Mouse (Mus musculus) kidney, adult 11 months (tissue): ENCODE results near the gene Tcp1.
"Not testable (repeated sequence)": the region's sequence is repeated elsewhere in the genome, so short reads cannot be mapped to it uniquely, and the experiment has no call there.

Experiments used
- DNase-seq: peaks from one replicate; pipeline ENCODE4 v3.0.0; 2022

Gene Tcp1

DNA sequence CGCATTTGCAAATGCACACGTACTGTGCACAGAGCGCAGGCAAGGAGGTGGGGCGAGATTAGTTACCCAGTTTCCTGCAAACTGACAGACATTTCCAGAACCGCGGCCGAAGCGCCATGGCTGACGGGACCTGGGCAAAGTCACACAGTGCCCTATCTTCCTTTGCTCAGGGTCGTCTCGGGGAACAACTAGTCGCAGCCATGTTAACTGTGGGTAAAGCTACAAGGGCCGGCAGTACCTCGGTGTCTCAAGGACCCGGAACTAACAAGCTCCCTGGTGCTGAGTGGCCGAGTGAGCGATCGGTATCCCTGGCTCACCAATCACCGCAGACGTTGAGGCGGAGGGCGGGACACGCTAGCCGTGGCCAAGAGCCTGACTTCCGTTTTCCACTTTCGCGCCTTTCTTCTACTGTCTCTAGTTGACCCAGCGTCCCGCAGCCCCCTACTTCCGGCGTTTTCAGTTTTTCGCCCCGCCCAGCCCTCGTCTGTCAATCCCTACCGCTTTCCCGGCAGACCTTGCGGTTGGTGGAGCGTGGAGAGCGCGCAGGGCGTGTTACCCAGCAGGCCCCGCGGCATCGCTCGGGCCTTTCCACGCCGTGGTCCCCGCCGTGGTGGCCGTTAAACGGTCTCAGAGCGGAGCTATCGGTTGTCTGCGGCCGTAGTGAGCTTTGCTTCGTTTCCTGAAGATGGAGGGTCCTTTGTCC is 531 bp downstream of the Tcp1 start, which contains the start of gene Mrpl18:
Gene Mrpl18, minus strand, starts transcription at position 465 of the 703 bp plus-strand sequence.
- peak; percentile 100 for DNase-seq

DNA sequence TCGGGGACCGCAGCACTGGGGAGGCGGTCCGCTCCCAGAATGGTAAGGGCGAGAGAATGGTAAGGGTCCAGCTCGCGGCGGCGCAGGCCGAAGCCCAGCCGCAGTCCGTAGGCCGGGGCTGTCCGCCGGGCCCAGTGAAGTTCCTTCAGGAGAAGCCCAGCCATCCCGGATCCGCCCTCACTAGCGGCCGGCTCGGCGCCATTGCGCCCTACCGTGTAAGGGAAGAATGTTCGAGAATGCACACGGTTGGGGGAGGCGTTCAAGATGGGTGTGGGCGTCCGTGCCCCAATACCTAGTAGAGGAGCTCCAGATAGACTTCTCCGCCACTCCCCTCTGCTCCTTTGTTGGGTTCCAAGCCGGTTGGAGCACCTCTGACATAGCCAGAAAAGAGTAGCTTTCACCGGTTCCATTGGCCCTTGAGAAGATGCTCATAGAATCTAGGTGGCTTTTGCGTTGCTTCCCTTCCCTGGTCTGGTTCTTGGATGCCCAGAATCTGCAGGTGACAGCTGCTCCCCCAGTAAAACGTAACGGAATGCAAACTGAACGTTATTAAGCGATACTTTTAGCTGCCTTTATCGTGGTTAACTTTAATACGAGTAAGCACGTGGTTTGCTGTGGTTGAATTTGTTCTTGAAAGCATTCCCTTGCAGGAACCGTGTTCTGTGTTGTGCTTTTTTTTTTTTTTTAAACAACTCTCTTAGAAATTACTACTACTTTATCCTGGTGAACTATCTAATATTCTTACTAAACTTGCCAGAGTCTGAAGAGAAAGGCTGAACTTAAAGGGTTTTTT is 1.3 kb downstream of the Tcp1 start:
- no peak for DNase-seq

DNA sequence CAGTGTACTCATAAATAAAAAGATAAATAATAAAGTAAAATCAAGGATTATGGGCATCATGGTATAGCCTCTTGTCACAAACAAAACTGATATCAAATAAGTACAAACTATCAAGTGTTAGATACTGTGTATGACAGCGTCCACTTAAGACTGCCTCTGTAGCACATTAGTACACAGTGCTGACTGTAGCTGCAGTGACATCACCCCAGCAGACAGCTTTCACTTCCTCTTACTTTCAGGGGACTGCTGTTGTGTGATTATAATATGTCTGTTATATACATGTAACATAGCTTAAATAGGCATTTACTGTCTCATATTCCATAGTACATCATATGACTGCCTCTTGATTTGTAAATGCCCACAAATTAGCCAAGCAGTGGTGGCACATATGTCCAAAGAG is 5.6 kb downstream of the Tcp1 start:
- DNase-seq: no peak

GRCm38 (mm10) chr17:12925001-12925400 is 9.5 kb downstream of the Tcp1 start:
- no peak for DNase-seq

DNA sequence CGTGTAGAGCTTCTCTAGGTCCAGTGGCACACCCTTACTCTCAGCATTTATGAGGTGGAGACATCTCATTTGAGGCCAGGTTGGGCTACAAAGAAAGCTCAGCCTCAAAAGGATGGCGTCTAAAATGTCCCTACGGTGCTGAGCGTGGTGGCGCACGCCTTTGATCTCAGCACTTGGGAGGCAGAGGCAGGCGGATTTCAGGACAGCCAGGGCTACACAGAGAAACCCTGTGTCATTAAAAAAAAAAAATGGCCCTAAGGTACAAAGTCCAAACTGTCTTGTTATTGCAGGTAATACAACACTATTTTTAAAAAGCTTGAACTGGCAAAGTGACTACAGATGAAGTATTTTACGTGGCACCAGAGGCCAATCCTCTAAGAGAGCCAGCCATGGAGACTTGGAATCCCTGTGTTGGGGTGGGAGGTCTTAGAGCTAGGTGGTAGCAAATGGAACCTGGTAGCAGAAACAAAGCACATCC is 10.2 kb downstream of the Tcp1 start:
- DNase-seq: no peak

- not testable (repeated sequence) for DNase-seq
Observed at GRCm38 (mm10) chr17:12931576-12931975, 16.1 kb downstream of the Tcp1 start.

DNA sequence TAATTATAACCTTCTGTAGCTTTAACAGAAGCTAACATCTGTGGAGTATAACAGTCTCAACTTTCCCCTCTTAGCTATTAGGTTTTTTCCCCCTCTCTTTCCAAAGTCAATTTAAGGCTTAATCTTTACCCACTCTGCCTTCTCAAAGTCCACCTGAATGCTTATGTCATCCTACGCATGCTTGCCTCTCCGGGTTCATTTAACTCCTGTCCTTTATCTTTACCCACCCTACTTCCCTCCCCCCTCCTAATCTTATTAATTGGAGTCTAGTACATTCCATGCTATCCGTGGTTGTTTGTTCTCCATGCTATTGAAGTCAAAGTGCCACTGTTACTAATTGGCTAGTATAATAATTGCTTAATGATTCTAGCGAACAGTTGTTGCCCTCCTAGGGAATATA is 20.2 kb downstream of the Tcp1 start:
- DNase-seq: peak; percentile 55

- DNase-seq: no peak
Observed at GRCm38 (mm10) chr17:12937412-12937970, 22.0 kb downstream of the Tcp1 start.

DNA sequence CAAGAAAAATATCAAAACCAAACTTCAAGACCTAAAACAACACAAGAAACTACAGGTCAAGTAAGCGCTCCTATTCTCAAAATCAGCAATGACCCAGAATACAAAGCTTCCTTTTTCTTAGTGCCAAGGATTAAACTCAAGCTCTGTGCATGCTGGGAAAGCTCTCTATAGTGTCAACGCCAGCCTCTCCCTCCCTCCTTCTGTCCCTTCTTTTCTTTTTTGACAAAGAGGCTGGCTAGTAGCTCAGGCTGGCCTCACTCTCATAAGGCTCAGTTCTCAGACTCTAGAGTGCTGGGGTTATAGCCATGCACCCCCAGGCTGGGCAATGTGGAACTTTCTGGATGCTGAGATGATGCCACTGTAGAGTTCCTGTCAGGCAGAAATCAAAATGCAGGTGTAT is 22.6 kb downstream of the Tcp1 start:
- DNase-seq: no peak

DNA sequence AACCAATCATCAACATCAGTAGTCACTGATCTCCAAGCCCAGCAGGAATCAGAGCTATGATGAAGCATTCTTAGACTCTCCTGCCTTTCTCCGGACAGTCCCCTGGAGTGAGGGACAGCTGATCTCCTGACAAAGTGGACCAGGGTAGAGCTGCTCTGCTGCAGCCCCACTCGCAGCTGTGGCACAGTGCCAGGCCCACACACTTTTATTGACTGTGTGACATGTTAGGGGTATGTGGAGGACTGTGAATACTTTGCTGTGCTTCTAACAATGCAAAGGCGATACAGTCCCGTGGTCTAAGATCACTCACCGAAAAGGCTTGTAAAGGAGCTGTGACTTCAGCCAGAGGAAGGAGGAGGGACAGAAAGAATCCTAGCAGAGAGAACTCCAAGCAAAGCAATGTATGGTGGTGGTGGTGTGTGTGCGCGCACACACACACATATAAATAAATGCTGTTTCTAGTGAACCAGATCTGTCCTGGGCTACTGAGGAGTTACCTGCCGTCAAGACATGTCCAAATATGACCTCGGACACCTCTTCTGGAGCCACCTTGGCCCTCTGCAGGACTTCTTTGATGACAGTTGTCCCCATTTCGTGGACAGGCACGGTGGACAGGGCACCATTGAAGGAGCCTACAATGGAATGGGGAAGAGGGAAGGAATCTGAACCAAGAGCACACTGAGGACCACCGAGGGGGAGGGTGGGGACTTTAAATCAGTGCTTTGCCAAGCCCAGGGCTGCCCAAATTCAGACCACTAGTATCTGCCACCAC is 24.1 kb downstream of the Tcp1 start:
- DNase-seq: not testable (repeated sequence)

- DNase-seq: peak; percentile 18
Observed at GRCm38 (mm10) chr17:12940151-12940805, 24.8 kb downstream of the Tcp1 start, which contains the start of gene Acat3. TSS of gene Acat3 (minus strand) at chr17:12940600.

DNA sequence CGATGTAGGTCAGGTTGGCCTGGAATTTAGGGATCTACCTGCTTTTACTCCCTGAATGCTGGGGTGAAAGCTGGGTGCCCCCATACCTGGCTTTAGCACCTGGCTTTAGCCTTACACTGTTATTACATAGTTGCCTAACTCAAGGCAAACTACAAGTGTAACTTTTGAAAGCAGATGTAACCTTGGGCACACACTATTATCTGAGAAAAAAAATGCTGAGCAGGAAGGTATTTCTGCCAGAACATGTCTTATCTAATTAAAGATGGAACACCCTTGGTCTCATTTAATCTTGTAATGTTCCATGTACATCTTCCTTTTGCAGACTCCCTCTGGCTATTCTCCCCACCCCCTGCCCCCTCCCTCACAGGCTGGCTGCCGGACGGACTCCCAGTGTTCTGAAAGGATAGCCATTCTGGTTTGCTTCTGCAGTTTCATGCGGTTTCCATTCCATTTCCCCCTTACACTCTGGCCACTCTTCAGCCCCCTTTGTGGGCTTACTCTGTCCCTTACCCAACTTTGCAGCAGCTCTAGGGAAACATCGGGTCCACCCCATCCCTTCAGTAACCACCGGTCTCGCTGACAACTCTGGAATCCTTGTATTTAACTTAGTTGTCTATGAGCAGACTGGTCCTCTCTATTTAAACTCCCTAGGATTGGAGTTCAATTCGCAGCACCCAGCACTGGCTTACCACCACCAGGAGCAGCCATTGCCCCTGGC is 26.2 kb downstream of the Tcp1 start:
- DNase-seq: no peak

DNA sequence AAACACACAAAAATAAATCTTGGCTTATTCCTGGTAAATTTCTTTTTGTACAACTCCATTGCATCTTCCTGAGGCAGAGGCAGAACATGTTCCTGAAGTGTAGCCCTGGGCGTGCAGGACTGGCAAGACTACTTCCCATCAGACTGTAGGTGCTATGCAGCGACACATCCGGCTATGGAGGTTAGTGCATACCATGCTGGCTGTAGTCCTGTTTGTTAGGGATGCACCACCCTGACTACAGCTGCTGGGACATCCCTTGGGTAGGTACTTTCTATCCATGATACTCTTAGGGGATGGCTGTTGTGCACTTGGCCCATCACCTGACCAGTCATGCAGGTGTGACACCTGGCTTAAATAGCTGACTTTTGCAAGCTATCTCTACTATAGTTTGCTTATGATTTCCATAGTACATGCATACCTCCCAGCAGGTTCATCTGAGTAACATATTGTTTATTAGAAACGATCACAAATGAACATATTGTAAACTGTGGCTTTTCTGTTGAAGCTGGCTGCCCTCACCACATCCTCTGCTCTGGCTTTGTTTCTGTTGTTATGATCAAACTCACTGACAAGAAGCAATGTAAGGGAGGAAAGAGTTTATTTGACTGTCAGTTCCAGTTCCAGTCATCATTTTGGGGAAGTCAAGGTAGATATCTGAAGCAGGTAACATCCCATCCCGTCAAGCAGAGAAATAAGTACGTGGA is 27.1 kb downstream of the Tcp1 start:
- DNase-seq: no peak

GRCm38 (mm10) chr17:12949669-12950068 is 34.2 kb downstream of the Tcp1 start:
- no peak for DNase-seq

GRCm38 (mm10) chr17:12956664-12957063 is 41.2 kb downstream of the Tcp1 start:
- DNase-seq: no peak

- not testable (repeated sequence) for DNase-seq
Observed at GRCm38 (mm10) chr17:12959377-12959776, 43.9 kb downstream of the Tcp1 start.

DNA sequence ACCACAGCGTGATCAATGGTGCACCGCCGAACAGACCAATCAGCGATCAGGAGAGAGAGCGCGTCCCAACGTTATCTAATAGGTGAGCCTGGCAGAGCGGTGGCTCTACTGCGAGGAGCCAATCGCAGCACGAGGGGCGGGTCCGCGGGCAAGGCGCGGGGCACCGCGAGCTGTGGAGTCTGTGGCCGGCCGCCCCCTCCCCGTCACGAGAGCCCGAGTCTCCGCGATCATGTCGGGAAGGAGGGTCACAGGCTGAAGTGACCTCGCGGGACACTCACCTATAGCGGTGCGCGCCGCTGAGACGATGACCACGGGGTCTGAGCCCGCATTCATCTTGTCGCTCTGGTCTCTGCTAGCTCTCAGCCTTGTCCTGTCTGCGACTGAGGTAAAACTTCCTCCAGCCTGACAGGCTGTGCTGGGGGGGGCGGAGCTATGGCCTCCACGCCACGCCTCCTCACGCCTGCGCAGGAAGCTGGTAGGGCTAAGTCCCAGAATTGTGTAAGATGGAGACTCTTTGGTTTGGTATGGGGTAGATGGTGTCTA is 44.9 kb downstream of the Tcp1 start, which contains the start of gene Acat2:
Gene Acat2, minus strand, starts transcription at position 417 of the 543 bp plus-strand sequence.
- peak; percentile 95 for DNase-seq

DNA sequence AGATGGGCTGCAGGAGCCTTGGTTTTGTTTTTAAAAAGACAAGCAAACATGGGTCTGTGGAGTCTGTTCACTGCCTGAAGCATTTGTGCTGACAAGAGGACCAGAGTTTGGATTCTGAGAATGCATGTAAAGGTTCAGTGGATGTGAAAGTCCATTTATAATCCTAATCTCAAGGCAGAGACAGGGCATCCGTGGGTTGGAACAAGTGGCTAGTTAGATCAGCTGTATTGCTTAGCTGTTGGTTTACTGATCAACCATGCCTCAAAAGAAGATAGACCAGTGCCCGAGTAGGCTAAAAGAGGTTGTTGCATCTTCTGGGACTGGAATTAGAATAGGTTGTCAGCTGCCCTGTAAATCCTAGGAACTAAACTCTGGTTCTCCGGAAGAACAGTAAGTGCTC is 48.0 kb downstream of the Tcp1 start:
- DNase-seq: peak; percentile 57

DNA sequence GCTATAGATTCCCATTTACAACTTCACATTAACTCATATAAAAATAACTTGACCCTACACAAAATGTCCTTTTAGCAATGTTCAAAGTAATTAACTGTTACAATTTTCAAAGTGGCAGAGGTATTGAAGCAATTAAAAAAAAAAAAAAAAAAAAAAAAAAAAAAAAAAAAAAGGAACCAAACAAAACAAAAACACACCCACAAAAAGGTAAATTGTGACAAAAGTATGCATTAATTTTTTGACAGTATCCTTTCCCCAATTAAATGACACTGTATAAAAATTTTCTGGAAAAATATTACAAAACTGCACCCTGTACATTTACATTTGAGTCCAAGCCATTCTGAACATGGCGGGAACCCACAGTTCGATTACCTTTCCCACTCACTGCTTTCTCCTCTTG is 51.7 kb downstream of the Tcp1 start:
- DNase-seq: no peak

- DNase-seq: no peak
Observed at GRCm38 (mm10) chr17:12973851-12974250, 58.4 kb downstream of the Tcp1 start.
